In genomic region chr6:36528509-36528908, GRCm38 (mm10) we compare ENCODE assay signal across 29 mouse cellular contexts.
DNase-seq lines count a peak whose midpoint lies in the region; ATAC-seq and TF ChIP-seq lines count a peak whose summit lies in the region.
"Had no signal": no experiment of that assay in that cellular context is flagged by ENCODE, and none has a peak within 500 bp of the region (broad histone marks: within the 10 kb centered on the region; RNA-seq: fewer than 3 reads in every experiment).

No protein-coding gene starts in this region.

- H3K27ac ChIP-seq in forebrain, embryonic 16.5 days (ENCODE audit: low read length) = no peak overlapping the region
- no peak overlapping the region for H3K27ac ChIP-seq in forebrain, embryonic 15.5 days (replicated peaks)
- H3K27ac ChIP-seq in kidney, embryonic 16.5 days (ENCODE audit: low read length) = no peak overlapping the region
- no peak overlapping the region for H3K27ac ChIP-seq in kidney, adult 2 months (ENCODE audit: insufficient read depth, low read depth, low read length)
- H3K27ac ChIP-seq in kidney, embryonic 15.5 days = no peak overlapping the region
- no peak overlapping the region for H3K27ac ChIP-seq in lung, embryonic 14.5 days (ENCODE audit: low read depth)
- H3K27ac ChIP-seq: embryonic facial prominence, embryonic 13.5 days; embryonic facial prominence, embryonic 15.5 days; forebrain, embryonic 10.5 days; forebrain, embryonic 12.5 days had no signal

- no peak for TF ChIP-seq CTCF in kidney, adult 2 months (conservative IDR thresholded peaks at IDR 0.05; ENCODE audit: insufficient read depth, insufficient read length, low read depth, low read length)
- no peak for TF ChIP-seq CTCF in lung, embryonic 14.5 days (IDR thresholded peaks at IDR 0.05; ENCODE audit: low read depth)

- no peak overlapping the region for H3K9ac ChIP-seq in forebrain, embryonic 16.5 days (replicated peaks; ENCODE audit: low read depth, low read length)
- H3K9ac ChIP-seq in forebrain, embryonic 15.5 days (replicated peaks) = no peak overlapping the region
- no peak overlapping the region for H3K9ac ChIP-seq in kidney, embryonic 16.5 days (replicated peaks; ENCODE audit: low read length)
- H3K9ac ChIP-seq in kidney, embryonic 15.5 days = no peak overlapping the region
- H3K9ac ChIP-seq in lung, embryonic 14.5 days = no peak overlapping the region
- H3K9ac ChIP-seq: embryonic facial prominence, embryonic 13.5 days; embryonic facial prominence, embryonic 15.5 days; forebrain, embryonic 12.5 days had no signal

- 65% methylated on average over 4 of the region's 4 CpGs for WGBS in forebrain, embryonic 16.5 days
- WGBS in forebrain, embryonic 15.5 days = 75% methylated on average over 4 of the region's 4 CpGs
- WGBS in kidney, embryonic 16.5 days = 50% methylated on average over 4 of the region's 4 CpGs
- 55% methylated on average over 4 of the region's 4 CpGs for WGBS in kidney, adult 2 months
- 50% methylated on average over 4 of the region's 4 CpGs for WGBS in kidney, embryonic 15.5 days
- WGBS in lung, embryonic 14.5 days = 29% methylated on average over 4 of the region's 4 CpGs

- H3K27me3 ChIP-seq in forebrain, embryonic 16.5 days (replicated peaks; ENCODE audit: control insufficient read depth, insufficient read depth, low read length) = no peaks in the 10 kb centered on the region
- H3K27me3 ChIP-seq in forebrain, embryonic 15.5 days = no peaks in the 10 kb centered on the region
- no peaks in the 10 kb centered on the region for H3K27me3 ChIP-seq in kidney, embryonic 16.5 days (ENCODE audit: insufficient read depth, low read length)
- H3K27me3 ChIP-seq in kidney, adult 2 months (replicated peaks; ENCODE audit: control insufficient read depth, insufficient read depth, low read length) = peaks cover 1% of the 10 kb centered on the region; the same call in 1 of the 2 replicates
- no peaks in the 10 kb centered on the region for H3K27me3 ChIP-seq in kidney, embryonic 15.5 days
- no peaks in the 10 kb centered on the region for H3K27me3 ChIP-seq in lung, embryonic 14.5 days (ENCODE audit: insufficient read depth, low read length)
- H3K27me3 ChIP-seq: CH12.LX; embryonic facial prominence, embryonic 13.5 days; embryonic facial prominence, embryonic 15.5 days; forebrain, embryonic 12.5 days; Patski had no signal

- no peaks in the 10 kb centered on the region for H3K4me1 ChIP-seq in forebrain, embryonic 16.5 days (replicated peaks; ENCODE audit: control insufficient read depth, insufficient read depth, low read length)
- no peaks in the 10 kb centered on the region for H3K4me1 ChIP-seq in forebrain, embryonic 15.5 days
- H3K4me1 ChIP-seq in kidney, embryonic 16.5 days (ENCODE audit: insufficient read depth, low read length) = no peaks in the 10 kb centered on the region
- H3K4me1 ChIP-seq in kidney, adult 2 months (ENCODE audit: control insufficient read depth, insufficient read depth, low read length) = no peaks in the 10 kb centered on the region
- no peaks in the 10 kb centered on the region for H3K4me1 ChIP-seq in kidney, embryonic 15.5 days
- no peaks in the 10 kb centered on the region for H3K4me1 ChIP-seq in lung, embryonic 14.5 days (ENCODE audit: insufficient read depth)
- H3K4me1 ChIP-seq: embryonic facial prominence, embryonic 13.5 days; embryonic facial prominence, embryonic 15.5 days; forebrain, embryonic 10.5 days; forebrain, embryonic 12.5 days had no signal

- no peak overlapping the region for H3K4me3 ChIP-seq in forebrain, embryonic 16.5 days (replicated peaks; ENCODE audit: low read length)
- no peak overlapping the region for H3K4me3 ChIP-seq in forebrain, embryonic 15.5 days
- no peak overlapping the region for H3K4me3 ChIP-seq in kidney, embryonic 16.5 days (ENCODE audit: low read length)
- no peak overlapping the region for H3K4me3 ChIP-seq in kidney, adult 2 months (ENCODE audit: insufficient read depth, low read depth, low read length)
- no peak overlapping the region for H3K4me3 ChIP-seq in kidney, embryonic 15.5 days (replicated peaks)
- no peak overlapping the region for H3K4me3 ChIP-seq in lung, embryonic 14.5 days (ENCODE audit: low read depth, low read length)
- H3K4me3 ChIP-seq: embryonic facial prominence, embryonic 13.5 days; embryonic facial prominence, embryonic 15.5 days; erythroblast, embryonic 14.5 days; forebrain, embryonic 10.5 days; forebrain, embryonic 12.5 days had no signal

- no peak overlapping the region for H3K4me2 ChIP-seq in forebrain, embryonic 16.5 days (ENCODE audit: low read length)
- H3K4me2 ChIP-seq in forebrain, embryonic 15.5 days (replicated peaks) = no peak overlapping the region
- H3K4me2 ChIP-seq in kidney, embryonic 16.5 days (replicated peaks; ENCODE audit: low read depth, low read length) = no peak overlapping the region
- H3K4me2 ChIP-seq in kidney, embryonic 15.5 days = no peak overlapping the region
- no peak overlapping the region for H3K4me2 ChIP-seq in lung, embryonic 14.5 days
- H3K4me2 ChIP-seq: embryonic facial prominence, embryonic 13.5 days; embryonic facial prominence, embryonic 15.5 days; forebrain, embryonic 12.5 days had no signal

- TF ChIP-seq POLR2A in kidney, adult 2 months (IDR thresholded peaks at IDR 0.05; ENCODE audit: low read depth, low read length) = no peak

- no peaks in the 10 kb centered on the region for H3K36me3 ChIP-seq in forebrain, embryonic 16.5 days (ENCODE audit: control insufficient read depth, insufficient read depth)
- H3K36me3 ChIP-seq in forebrain, embryonic 15.5 days = no peaks in the 10 kb centered on the region
- H3K36me3 ChIP-seq in kidney, embryonic 16.5 days (ENCODE audit: insufficient read depth, low read length) = no peaks in the 10 kb centered on the region
- H3K36me3 ChIP-seq in kidney, adult 2 months (ENCODE audit: control insufficient read depth, insufficient read depth, low read length) = no peaks in the 10 kb centered on the region
- no peaks in the 10 kb centered on the region for H3K36me3 ChIP-seq in kidney, embryonic 15.5 days
- H3K36me3 ChIP-seq in lung, embryonic 14.5 days (ENCODE audit: insufficient read depth) = no peaks in the 10 kb centered on the region
- H3K36me3 ChIP-seq: embryonic facial prominence, embryonic 13.5 days; embryonic facial prominence, embryonic 15.5 days; forebrain, embryonic 10.5 days; forebrain, embryonic 12.5 days; G1E had no signal

- no peak for DNase-seq in kidney, adult 2 months
- DNase-seq in kidney, postnatal 14 days = peak; percentile 33
- DNase-seq in lung, embryonic 14.5 days = peak; percentile 51
- no peak for DNase-seq in lung, postnatal 4 days
- DNase-seq: adrenal gland, adult 8-10 months; adrenal gland, postnatal 14 days; adrenal gland, postnatal 36 days; B cell, adult 2 months; cerebellum, adult 11 months; cerebellum, adult 18-20 months; cerebellum, adult 8-10 months; cerebellum, adult 9-11 months; cerebellum, postnatal 14 days; cerebellum, postnatal 36 days; embryo, embryonic 11 days had no signal

- ATAC-seq in forebrain, embryonic 16.5 days = peak; percentile 65; the same call in 1 of the 2 replicates
- ATAC-seq in forebrain, embryonic 15.5 days (replicated peaks) = no peak
- ATAC-seq in kidney, embryonic 16.5 days (ENCODE audit: low FRiP score, low TSS enrichment) = peak; percentile 54; the same call in 1 of the 2 replicates
- no peak for ATAC-seq in kidney, embryonic 15.5 days (replicated peaks; ENCODE audit: low FRiP score)
- ATAC-seq in lung, embryonic 14.5 days (ENCODE audit: insufficient read depth) = peak; percentile 65; the same call in 1 of the 2 replicates
- ATAC-seq: activated CD4-positive, CD25-positive, alpha-beta regulatory T cell, adult 4 months; CD4-positive, CD25-positive, alpha-beta regulatory T cell, adult 4 months; Patski had no signal

- no peaks in the 10 kb centered on the region for H3K9me3 ChIP-seq in forebrain, embryonic 16.5 days (ENCODE audit: control insufficient read depth, low read length)
- H3K9me3 ChIP-seq in forebrain, embryonic 15.5 days = no peaks in the 10 kb centered on the region
- H3K9me3 ChIP-seq in kidney, embryonic 16.5 days (ENCODE audit: low read length) = no peaks in the 10 kb centered on the region
- no peaks in the 10 kb centered on the region for H3K9me3 ChIP-seq in kidney, embryonic 15.5 days (replicated peaks)
- H3K9me3 ChIP-seq in lung, embryonic 14.5 days (ENCODE audit: low read depth, low read length) = no peaks in the 10 kb centered on the region
- H3K9me3 ChIP-seq: embryonic facial prominence, embryonic 13.5 days; embryonic facial prominence, embryonic 15.5 days; forebrain, embryonic 10.5 days; forebrain, embryonic 12.5 days had no signal

Comparison
In these comparisons a context has a peak if more than half of its experiments do, and no peak if none do; other contexts are left out.
1. ATAC-seq: peak in forebrain, embryonic 16.5 days (single experiment), kidney, embryonic 16.5 days (single experiment) and lung, embryonic 14.5 days (single experiment); none in forebrain, embryonic 15.5 days (single experiment) and kidney, embryonic 15.5 days (single experiment).
2. DNase-seq: peak in kidney, postnatal 14 days (single experiment) and lung, embryonic 14.5 days (single experiment); none in kidney, adult 2 months (single experiment) and lung, postnatal 4 days (0 of 2).